Mouse (Mus musculus): ENCODE data around the gene Nif3l1. TPM values are rescaled to one million over a fixed set of nuclear protein-coding genes. Genes with fewer than 3 reads are reported as not detected.

Nif3l1 gene
- total RNA-seq, 2 experiments from 2014 or later, result 20.2 to 21.5 TPM

DNA sequence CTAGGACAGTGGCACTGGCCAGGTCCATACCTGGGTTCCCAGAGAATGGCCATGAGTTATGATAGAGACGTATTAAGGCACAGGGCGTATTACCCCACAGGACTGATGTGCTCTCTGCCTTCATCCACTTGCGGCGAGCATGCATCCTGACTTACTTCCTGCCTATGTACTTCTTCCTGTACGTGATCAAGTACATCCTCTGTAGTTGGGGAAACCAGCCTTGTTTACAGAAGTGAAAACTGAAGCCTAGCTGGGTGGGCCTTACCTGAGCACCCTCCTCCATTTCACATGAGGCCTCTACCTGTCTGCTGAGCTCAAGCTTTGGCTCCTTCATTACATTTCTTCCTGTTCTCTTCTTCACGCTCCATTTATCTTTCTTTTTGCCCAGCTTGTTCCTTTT is 9.4 kb downstream of the Nif3l1 start:
- DNase-seq (ENCODE audit: low spot score in 2 of 2), result no peak

DNA sequence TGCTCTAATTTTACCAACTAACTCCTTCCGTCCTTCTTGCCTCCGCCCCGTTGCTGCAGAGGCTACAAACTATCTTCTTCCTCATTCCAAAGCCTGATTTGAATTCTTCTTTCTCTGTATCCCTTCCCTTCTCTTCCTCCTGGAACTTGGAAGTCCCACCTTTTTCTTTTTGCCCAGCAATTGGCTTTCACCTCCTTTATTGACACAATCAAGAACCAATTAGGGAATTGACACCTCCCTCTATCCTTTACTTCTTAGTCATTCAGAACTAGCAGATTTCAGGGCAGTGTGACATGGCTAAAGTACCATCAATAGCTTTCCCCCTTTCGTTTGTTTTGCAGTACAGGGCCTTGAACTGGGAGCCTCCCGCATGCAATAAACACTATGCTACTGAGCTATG is 13.2 kb downstream of the Nif3l1 start:
- no peak for DNase-seq (ENCODE audit: low spot score in 2 of 2)

DNA sequence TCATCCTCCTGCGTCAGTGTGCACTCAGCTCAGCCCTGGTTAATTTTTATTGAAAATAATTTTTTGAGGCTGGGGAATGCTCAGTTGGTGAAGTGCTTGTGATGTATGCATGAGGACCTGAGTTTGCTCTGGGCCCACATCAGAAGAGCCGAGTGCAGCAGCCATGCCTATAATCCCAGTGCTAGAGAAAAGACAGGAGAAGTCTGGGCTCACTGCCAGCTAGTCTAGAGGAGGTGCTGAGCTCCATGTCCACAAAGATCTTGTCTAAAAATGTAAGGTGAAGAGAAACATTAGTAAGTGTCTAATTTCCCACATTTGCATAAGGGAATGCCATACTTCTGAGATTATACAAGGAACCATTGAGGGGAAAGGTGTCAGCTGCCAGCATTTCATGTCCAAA is 13.9 kb downstream of the Nif3l1 start:
- DNase-seq (ENCODE audit: low spot score in 2 of 2), result no peak

DNA sequence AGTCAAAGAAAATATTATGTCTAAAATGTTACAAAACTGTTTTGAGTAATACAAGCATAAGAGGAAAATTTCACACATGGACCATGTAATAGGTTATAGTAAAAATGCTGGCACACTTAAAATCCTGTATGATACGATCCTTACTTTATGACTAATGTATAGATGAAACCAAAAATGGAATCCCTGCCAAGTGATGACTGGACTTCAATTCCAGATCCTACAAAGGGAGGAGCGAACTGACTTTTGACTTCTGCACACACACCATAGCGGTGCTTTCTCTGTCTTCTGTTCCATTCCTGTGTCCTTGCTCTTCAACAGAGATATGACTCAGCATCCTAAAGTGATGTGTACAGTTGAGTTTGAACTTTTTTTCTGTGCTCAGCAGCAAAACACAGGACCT is 15.6 kb downstream of the Nif3l1 start:
- DNase-seq (ENCODE audit: low spot score in 2 of 2), result no peak

DNA sequence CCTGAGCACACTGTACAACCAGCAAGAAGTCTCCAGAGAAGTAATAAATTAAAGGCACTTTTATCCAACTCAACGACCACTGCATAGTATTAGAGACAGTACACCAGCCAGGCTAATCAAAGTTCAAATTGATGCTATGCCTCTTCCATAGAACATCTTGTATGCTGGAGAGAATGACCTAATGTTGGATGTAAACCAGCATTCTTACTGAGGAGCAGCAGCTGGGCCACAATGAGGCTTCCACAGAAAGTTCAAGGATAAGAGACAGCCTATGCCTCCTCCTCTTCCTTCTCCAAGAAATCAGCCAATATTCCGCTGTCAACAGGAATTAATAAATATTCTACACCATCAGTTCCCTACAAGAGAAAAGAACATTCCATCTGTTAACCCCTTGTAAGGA is 19.0 kb downstream of the Nif3l1 start:
- no peak for DNase-seq (ENCODE audit: low spot score in 2 of 2)

DNA sequence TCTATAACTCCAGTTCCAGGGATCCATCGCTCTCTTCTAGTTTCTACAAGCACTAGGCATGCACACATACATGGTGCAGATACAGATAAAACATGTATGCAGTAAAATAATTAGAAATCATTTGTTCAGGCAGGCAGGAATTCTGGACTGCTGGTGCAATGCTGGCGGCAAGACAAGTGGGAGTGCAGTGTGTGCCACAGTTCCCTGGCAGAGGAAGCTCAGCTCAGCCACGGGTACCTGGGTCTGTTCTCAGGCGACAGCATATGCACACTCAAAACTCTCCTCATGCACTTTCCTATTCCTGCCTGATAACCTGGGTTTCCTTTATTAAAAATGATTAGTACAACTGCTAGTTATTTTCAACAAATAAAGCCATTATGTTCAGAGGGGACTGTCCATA is 20.1 kb downstream of the Nif3l1 start:
- DNase-seq (ENCODE audit: low spot score in 2 of 2), result no peak

DNA sequence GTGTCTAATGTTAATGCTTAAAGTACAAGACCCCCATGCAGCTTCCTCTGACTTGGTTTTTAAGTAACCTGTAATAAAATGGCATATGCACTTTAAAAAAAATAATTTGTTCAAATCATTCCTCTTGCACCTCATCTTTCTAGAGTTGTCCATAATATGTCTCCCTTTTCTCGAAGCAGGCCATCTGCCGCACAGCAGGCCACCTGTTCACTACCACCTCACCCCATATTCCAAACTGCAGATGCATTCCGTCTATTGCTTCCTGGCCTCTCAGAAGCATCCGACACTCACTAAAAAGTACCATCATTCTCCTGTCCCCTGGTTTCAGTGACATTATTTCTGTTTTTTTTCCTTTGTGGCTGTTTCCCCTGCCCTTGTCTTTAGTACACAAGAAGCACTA is 20.6 kb downstream of the Nif3l1 start:
- no peak for DNase-seq (ENCODE audit: low spot score in 2 of 2)

DNA sequence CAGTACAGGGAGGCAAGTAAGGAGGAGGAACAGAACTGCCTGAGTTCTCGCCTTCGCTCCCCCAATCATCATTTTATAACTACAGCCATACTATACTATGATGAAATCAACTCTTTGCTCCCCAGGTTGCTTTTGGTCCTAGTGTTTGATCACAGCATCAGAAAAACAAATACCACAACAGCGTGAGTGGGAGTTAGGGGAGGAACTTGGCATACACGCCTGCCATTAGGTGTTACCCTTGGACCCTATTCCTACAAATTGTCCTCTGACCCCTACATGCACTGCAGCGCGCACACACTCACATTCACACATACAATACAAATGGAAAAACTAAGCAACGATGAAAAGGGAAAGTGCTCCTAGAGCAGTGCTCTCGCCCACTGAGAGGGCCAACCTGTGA is 30.7 kb downstream of the Nif3l1 start:
- no peak for DNase-seq (ENCODE audit: low spot score in 2 of 2)

DNA sequence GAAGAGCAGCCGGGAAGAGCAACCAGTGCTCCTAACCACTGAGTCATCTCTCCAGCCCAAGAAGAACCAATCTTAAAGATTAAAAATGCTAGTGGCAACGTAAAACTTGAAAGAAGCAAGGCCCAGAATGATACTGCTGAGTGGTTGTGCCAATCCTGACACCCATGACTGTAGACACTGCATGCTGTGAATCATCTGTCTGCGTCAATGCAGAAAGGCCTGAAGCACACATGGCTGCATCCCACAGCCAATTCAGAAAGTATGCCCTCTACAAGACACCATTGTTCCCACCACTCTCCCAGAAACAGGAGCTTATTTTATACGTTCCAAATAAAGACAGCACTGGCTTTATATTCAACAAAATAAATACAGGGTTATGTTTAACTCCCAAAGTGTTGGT is 37.7 kb downstream of the Nif3l1 start:
- no peak for DNase-seq (ENCODE audit: low spot score in 2 of 2)

DNA sequence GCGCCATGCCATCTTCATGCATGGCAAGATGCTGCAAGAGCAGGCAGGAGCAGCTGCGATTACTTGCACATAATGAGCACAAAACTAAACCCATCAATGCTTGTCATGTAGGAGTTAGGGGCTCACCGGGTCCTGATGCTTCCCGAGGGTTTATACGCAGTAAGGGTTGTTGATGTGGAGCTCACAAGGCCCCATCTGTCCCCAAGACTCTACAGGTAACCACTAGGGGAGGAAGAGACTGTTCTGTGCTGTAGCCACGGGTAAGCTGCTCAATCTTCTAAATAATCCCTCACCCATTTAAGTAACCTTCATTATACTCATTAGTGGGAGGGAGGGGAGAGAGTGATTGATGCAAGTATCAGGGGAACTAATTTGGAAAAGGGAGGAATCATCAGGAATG is 50.7 kb downstream of the Nif3l1 start:
- DNase-seq (ENCODE audit: low spot score in 2 of 2), result no peak

DNA sequence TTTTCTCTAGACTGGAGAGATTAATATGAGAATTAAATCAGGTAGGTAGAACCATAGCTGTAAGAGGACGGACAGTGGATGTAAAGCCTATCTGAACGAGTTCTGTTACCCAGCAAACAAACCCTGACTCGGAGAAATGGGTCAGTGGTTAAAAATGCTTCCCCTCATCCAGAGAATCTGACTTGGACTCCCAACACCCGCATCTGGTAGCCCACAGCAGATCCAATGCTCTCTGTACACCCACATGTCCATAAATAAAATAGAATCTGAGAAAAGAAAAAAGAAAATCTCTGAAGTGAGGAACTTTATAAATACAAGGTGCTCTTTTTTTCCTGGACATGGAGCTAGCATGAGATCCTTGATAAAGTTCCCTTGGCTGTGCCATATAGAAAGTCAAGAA is 52.7 kb downstream of the Nif3l1 start:
- no peak for DNase-seq (ENCODE audit: low spot score in 2 of 2)

DNA sequence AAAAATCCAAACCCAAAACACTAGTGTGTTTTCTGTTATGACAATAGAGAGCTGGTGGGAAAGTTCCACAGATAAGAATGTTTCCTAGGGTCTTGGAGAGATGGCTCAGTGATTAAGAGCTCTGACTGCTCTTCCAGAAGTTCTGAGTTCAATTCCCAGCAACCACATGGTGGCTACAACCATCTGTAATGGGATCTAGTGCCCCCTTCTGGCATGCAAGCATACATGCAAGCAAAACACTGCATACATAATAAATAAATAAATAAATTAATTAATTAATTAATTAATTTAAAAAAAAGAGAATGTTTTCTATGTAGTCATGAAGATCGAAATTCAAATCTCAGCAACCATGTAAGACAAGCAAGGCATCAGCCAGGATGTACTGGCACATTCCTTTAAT is 53.8 kb downstream of the Nif3l1 start:
- no peak for DNase-seq (ENCODE audit: low spot score in 2 of 2)

DNA sequence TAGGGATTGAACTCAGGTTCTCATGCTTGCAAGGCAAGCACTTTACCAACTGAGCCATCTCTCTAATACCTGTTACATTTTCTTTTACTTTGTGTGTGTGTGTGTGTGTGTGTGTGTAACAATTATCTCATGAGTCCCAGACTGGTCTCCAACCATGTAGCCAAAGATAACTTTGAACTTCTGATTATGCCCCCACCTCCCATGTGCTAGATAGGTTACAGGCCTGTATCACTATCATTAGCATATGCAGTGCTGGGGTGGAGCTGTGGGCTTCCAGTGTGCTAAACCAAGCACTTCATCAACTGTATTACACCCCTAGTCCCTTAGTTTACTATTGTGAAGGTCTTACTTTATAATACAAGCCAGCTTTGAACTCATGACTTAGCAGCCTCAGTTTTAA is 58.2 kb downstream of the Nif3l1 start:
- DNase-seq (ENCODE audit: low spot score in 2 of 2), result no peak

DNA sequence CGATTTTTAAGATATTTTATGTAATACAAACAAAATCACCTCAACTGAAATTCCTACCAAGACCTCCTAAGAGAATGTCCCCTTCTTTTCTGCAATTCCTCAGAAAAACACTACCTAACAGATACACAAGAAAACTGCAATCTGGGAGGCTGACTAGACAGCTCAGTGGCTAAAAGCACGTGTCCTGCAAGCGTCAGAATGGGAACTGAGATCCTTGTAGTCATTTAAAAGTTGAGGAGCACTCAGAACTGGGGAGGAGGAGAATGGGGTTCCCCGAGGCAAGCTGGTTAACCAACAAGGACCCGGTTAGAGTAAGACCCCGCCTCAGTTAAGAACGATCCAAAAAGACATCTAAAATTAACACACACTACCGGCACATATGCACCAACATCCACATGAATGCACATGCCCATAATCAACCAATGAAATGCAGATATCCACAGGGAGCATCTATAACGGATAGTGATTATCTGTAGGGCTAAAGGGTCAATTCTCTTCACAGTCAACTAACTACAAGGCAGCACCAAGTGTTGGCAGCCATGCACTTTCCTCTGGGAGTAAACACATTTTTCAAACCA is 58.9 kb downstream of the Nif3l1 start:
- DNase-seq (ENCODE audit: low spot score in 2 of 2), result no peak

DNA sequence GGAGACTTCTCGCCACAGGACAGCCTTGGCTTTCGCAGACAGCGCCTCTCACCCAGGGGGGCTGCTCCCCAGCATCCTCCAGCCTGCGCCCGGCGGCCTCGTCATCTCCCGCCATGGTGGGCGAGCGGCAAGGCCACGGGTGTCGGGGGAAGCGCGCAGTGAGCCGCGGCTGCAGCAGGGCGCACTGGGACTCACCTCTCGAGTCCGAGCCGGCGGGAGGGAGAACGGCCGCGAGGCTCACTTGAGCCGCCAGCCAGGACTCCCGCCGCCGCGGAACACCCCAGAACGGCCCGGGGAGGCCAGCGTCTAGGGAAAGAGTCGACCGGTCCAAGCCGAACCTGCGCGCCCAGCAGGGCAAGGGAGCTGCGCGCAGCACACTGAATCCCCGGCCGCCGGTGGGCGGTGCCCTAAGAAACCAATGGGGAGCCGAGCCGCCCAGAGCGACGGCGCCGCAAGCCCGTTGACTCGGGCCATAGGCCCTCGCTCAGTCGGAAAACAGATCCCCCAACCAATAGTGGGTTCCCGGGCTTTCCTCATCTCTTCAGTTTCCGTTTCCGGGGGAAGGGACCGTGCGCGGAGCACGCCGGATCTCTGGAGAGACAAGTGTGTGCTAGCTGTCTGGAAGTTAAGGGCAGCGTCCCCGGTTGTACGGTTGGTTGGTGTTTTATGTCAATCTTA is 59.8 kb downstream of the Nif3l1 start, which contains the start of gene Orc2:
TSS of gene Orc2 (minus strand) at position 533 of the 678 bp plus-strand sequence.
- peak; percentile 89 to 93 for DNase-seq (ENCODE audit: low spot score in 2 of 2)

DNA sequence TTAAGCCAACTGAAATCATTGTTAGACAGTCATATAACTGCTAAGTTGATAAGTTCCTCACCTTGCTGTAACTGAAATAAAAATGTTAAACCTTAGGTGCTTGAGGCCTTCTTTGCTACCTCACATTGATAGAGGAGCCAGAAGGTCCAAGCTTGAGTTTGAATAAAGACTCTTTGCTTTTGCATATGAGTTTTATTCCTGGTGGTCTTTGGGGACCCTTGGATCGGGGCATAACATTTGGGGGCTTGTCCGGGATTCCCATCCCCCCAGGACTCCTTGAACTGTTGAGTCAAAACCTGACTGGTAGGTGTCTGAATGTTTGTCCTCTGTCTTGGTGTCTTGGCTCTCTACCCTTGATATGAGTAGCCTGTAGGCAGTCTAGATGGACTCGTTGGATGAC is 62.3 kb downstream of the Nif3l1 start:
- DNase-seq (ENCODE audit: low spot score in 2 of 2), result no peak

Other genes with a start within 250 kb of the Nif3l1 start
- gene Aox4, start 234.8 kb upstream of the Nif3l1 start, total RNA-seq (2021), result 10 to 100 TPM; 10.1 to 10.9 TPM
- under 1 TPM; 0.04 to 0.09 TPM for gene Aox2, start 166.8 kb upstream of the Nif3l1 start, total RNA-seq (2021)
- 100 to 1,000 TPM; 229 to 234 TPM for gene Bzw1, start 52.3 kb upstream of the Nif3l1 start, total RNA-seq (2021)
- 100 to 1,000 TPM; 138 to 144 TPM for gene Clk1, start 21.1 kb upstream of the Nif3l1 start, total RNA-seq (2021)
- 10 to 100 TPM; 30.1 to 33.0 TPM for gene Ppil3, start 335 bp downstream of the Nif3l1 start, total RNA-seq (2021)
- 10 to 100 TPM; 24.1 to 27.2 TPM for gene Orc2, start 60.0 kb downstream of the Nif3l1 start, total RNA-seq (2021)
- gene Fam126b, start 141.2 kb downstream of the Nif3l1 start, total RNA-seq (2021), result 10 to 100 TPM; 59.4 to 59.7 TPM
- gene Ndufb3, start 141.2 kb downstream of the Nif3l1 start, total RNA-seq (2021), result 100 to 1,000 TPM; 113 to 121 TPM

All from layer of hippocampus, postnatal 10 days (tissue).